ENCODE assay signal across 8 mouse cellular contexts in genomic region chr2:146745683-146746047, GRCm38 (mm10).
DNase-seq lines count a peak whose midpoint lies in the region; ATAC-seq lines count a peak whose summit lies in the region.

No protein-coding gene starts in this region.

- H3K27ac ChIP-seq in lung, embryonic 16.5 days (ENCODE audit: low read length): no peak overlapping the region
- no peak overlapping the region for H3K27ac ChIP-seq in liver, embryonic 12.5 days

- WGBS in lung, embryonic 16.5 days: 54% methylated on average over 12 of the region's 12 CpGs
- 57% methylated on average over 12 of the region's 12 CpGs for WGBS in liver, embryonic 12.5 days (ENCODE audit: insufficient replicate concordance)

- no peak for DNase-seq in lung, postnatal 36 days
- DNase-seq in frontal cortex, postnatal 36 days (ENCODE audit: low spot score in 2 of 2): peak; percentile 49 to 55
- DNase-seq in left cerebral cortex, adult 18-20 months (ENCODE audit: low spot score in 2 of 2): peak; percentile 27 to 53
- DNase-seq in right cerebral cortex, postnatal 10 days (ENCODE audit: low spot score in 2 of 2): peak; percentile 74 to 82
- DNase-seq in gastrocnemius, postnatal 4 days (ENCODE audit: low spot score in 2 of 2): no peak
- no peak for DNase-seq in kidney, postnatal 4 days

- no peaks in the 10 kb centered on the region for H3K36me3 ChIP-seq in lung, embryonic 16.5 days (ENCODE audit: control insufficient read depth, insufficient read depth, low read length)
- H3K36me3 ChIP-seq in liver, embryonic 12.5 days: no peaks in the 10 kb centered on the region

- H3K4me2 ChIP-seq in lung, embryonic 16.5 days (ENCODE audit: low read depth, low read length): 0 out of 2 replicates have a peak overlapping the region, but pooled peaks have one; percentile 4
- no peak overlapping the region for H3K4me2 ChIP-seq in liver, embryonic 12.5 days

- ATAC-seq in lung, embryonic 16.5 days (ENCODE audit: low read depth): no peak
- ATAC-seq in liver, embryonic 12.5 days: no peak

- no peak overlapping the region for H3K4me3 ChIP-seq in lung, embryonic 16.5 days (ENCODE audit: low read length)
- no peak overlapping the region for H3K4me3 ChIP-seq in liver, embryonic 12.5 days

- H3K4me1 ChIP-seq in lung, embryonic 16.5 days (replicated peaks; ENCODE audit: control insufficient read depth, insufficient read depth, low read length): no peaks in the 10 kb centered on the region
- H3K4me1 ChIP-seq in liver, embryonic 12.5 days: no peaks in the 10 kb centered on the region

- no peaks in the 10 kb centered on the region for H3K27me3 ChIP-seq in lung, embryonic 16.5 days (ENCODE audit: control insufficient read depth, insufficient read depth, low read depth, low read length)
- no peaks in the 10 kb centered on the region for H3K27me3 ChIP-seq in liver, embryonic 12.5 days (replicated peaks)

- H3K9me3 ChIP-seq in lung, embryonic 16.5 days (ENCODE audit: control insufficient read depth, low read length): no peaks in the 10 kb centered on the region
- H3K9me3 ChIP-seq in liver, embryonic 12.5 days (replicated peaks): no peaks in the 10 kb centered on the region

- H3K9ac ChIP-seq in lung, embryonic 16.5 days (ENCODE audit: low read length): no peak overlapping the region
- H3K9ac ChIP-seq in liver, embryonic 12.5 days: no peak overlapping the region

Comparison
In these comparisons a context has a peak if more than half of its experiments do, and no peak if none do; other contexts are left out.
1. DNase-seq: peak in frontal cortex, postnatal 36 days (2 of 2), left cerebral cortex, adult 18-20 months (2 of 2) and right cerebral cortex, postnatal 10 days (2 of 2); none in lung, postnatal 36 days (single experiment), gastrocnemius, postnatal 4 days (0 of 2) and kidney, postnatal 4 days (0 of 2).